Mouse (Mus musculus): ENCODE measurements at regions not wholly inside any gene's neighbourhood (a gene's known extent, or its start where the extent isn't known, plus 50 kb on each side); places are given as distances from the start of the nearest gene placed in this dataset.
A peak's percentile ranks its signal among the peaks of the same experiment; 100 is the strongest.
"Not testable (repeated sequence)": the region's sequence is repeated elsewhere in the genome, so short reads cannot be mapped to it uniquely, and the experiment has no call there.

DNA sequence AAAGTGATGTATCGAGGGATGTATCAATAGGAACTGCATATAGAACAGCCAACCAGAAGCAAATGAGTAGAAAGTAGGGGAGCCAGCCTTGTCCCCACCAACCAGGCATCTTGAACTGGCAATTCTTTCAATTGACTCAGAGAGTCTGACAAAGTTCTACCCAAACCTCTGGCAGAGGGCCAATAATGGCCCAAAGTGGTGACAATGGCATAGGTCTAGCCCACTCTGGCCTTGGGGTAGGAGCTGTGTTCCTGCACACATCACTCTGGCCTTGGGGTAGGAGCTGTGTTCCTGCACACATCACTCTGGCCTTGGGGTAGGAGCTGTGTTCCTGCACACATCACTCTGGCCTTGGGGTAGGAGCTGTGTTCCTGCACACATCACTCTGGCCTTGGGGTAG lies 373.5 kb downstream of the Tcerg1l start:
- not testable (repeated sequence) for DNase-seq

DNA sequence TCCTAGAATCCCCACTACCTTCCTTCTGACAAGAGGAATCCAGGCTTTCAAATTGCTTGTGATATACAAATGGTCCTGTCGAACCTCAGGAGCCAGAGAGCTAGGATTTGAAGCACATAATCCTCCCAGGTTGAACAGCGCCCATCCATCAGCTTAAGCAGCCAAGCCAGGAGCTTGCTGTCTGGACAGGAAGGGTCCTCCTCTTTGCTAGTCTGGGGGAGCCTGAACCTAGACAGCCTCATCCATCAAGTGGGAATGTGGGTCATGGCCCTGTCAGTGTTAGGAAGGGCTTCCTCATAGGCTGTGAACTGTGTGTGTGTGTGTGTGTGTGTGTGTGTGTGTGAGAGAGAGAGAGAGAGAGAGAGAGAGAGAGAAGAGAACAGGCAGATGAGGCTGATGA lies 345.8 kb downstream of the Tcerg1l start:
- peak; percentile 53 for DNase-seq

DNA sequence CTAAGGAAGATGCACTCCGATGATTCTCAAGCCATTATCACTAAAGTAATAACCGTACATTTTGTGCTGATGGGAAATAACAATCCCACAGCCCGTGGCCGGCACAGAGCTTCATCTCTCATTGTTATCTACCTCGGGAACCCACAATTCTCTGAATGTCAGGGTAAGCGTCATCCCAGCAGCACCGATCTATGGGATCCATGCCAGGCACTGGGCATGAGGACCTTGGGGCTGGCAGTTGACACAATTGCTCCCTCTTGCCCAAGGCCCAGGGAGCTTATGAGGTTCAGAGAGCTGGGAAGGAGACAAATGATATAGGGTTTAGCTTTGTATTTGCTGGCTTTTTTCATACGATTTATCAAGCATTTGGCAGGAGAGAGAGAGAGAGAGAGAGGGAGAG lies 342.8 kb downstream of the Tcerg1l start:
- DNase-seq = no peak

DNA sequence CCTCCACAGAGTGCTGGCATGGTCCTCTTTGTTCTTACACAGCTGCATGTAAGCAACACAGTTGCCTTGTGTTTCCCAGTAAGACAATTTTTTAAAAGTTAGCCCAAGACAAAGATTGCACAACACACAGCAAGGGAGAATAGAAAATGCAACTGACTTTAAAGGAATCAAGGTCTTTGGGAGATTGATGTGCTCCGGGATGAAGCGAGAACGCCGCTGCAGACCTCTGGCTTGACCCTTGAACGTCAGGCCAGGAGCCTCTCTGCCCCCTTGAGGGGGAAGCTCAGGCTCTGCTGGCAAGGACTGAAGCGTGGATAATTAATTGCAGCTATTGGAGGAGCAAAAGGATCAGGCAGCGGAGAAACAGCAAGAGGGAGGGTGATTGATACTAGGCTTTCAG lies 336.4 kb downstream of the Tcerg1l start:
- peak; percentile 65 for DNase-seq

DNA sequence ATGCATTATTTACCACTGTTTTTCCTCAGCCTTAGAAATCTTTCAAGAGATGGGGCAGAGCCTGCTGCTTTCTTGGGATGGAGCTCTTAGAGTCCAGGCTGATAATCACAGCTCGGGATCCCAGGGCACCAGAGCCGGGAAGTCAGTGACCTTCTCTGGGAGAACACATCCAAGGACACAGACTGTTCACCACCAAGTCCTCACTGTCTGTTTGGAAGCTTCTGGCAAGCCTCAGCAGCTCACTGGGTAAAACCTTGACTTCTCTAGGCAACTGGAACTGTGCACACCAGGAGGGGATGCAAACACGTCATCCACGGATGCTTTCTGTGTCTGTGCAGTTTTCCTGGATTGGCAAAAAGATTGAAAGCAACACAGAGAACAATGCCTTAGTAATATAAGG lies 330.6 kb downstream of the Tcerg1l start:
- DNase-seq = no peak

DNA sequence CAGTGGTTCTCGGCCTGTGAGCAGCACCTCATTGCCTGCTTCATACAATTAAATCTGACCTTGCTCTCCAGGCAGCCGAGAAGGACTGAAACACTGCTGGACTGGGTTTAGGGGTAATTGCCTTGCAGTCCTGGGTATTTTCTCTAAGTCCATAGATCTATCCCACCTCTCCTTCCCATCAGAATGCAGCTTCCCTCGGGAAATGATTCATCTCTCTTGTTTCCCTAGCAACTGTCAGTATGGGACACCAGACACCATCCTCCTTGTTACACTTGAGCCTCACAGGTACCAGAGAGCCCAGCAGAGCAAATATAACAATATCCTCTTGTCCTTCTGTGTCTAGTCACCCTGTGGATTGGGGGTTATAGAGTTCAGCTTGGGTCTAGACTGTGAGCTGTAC lies 322.3 kb downstream of the Tcerg1l start:
- no peak for DNase-seq

DNA sequence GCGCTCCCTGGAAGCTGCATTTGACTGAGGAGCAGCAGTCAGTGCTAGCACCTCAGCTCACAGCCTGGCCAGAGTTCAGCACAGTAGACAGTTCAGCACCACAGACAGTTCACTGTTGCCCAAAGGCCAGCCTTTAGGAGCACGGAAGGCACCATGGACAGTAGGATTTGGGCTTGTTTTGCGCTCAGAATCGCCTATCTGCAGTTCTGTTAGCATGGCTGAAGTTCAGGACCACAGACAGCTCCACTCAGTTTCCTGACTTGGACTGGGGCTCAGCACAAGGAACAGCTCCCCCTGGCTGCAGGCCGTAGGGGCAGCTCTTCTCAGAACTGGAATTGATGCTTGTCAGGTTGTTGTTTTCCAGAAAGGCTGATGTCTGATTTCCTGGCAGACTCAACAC lies 313.6 kb downstream of the Tcerg1l start:
- DNase-seq = peak; percentile 95

DNA sequence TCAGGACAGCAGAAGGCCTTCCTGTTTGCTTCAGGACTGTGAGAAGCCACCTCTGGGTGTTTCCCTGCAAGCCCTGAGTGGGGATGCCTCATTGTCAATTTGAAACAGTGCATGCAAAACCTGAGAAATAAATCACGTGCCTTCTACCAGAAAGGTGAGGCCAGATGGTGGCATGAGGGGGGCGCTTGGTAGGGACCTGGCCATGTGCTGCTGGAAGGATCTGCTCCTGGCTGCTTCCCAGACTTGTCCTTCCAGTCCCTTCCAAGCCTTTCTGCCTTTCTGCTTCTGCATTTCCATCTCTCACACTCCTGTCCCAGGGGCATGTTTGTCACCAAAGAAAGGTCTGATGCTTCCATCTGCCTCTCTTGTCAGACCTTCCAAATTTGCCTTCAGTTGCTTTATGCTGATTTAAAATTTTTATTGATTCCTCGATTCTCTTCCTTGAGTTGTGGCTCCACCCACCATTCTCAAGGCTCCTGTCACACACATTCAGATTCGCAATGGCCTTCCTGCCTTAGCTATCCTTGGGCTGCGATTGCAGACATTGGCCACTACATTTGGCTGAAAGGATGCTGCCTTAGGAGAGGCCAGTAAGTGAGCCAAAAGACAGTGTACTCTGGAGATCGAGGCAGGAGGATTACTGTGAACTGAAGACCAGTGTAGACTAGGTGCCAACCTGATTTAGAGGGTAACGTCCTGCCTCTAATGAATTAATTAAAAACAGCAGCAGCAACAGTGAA lies 289.9 kb downstream of the Tcerg1l start:
- DNase-seq = peak; percentile 4

DNA sequence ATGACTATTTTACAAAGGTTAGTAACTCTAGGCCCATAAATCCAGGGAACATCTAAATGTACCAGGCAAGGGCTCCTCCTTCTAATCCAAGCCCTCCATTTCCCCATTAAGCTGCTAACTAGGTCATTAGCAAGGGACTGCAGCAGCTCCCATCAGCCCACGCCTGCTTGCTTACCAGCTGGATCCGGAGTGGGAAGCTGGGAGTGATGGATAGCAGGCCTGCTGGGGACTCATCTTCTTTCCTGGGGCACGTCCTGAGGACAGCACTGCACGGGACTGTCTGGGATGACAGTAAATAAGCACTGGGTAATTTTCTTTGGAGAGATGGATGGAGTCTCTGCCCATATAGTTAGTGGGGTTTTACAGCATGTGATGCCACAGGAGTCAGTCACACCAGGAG lies 276.0 kb downstream of the Tcerg1l start:
- peak; percentile 34 for DNase-seq

DNA sequence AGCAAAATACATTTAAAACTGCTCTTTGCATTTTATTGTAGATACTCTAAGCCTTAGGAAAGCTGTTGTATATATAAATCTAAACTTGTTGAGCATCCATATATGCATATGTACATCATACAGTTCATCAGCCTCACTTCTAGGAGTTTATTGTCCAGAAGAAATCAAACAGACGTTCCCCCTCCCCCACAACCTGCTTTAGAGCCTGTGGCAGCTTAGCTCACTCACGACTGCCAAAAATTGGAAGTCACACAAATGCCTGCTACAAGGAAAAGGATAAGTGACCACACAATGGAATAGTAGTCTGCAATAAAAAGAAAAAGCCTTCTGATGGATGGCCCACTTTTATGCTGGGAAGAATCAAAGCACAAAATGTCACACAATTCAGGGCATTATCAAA lies 267.8 kb downstream of the Tcerg1l start:
- DNase-seq = no peak

DNA sequence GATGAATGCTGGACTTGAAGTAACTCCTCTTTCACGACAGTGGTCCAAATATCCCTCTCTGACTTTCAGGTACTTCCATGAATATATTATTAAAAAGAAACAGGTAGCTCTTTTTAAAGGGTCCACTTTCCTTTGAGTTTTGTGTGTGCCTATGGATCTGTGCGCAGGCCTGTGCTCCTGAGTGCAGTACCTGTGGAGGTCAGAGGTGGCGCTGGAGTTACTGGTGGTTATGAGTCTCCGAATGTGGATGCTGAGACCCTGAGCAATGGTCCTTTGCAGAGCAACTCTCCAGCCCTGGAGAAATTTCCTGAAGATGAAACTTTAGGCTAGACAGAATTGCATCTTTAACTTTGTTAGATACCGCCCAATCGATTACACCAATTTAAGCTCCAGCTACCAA lies 264.1 kb downstream of the Tcerg1l start:
- DNase-seq = no peak

DNA sequence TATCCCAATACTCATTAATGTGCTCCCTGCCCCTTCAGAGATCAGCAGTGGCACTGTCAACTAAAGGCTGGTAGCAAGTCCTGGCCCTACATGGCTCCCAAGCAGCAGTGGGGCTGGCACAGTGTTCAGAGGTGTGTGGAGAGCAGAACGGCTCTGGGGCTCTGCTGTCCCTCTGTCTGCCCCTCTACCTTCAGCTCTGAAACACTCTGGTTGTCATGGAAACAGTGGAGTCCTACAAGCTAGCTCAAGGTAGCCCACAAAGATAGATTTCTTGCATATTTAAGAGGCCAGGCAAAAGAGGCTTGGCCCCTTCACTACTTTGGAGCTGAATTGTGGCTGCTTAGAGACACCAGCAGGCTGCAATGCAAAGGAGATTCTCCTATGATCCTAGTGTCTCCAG lies 259.6 kb downstream of the Tcerg1l start:
- DNase-seq = no peak

DNA sequence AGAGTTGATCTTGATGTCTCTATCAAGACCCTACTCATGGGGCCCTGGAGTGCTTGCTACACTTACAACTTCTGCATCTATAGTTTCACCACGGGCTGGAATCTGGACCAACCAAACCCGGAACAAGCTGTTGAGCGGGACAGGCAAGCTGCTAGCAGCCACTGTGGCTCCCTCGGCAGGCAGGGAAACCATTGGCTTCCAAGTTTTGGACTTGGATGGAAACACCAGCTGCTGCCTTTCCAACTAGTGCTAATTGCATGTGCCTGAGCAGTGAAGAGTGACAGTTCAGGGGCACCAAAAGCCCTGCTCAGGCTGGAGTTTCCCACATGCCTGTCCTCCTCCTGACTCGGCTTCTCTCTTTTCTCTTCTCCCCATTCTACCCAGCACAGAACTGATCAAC lies 257.8 kb downstream of the Tcerg1l start:
- no peak for DNase-seq

DNA sequence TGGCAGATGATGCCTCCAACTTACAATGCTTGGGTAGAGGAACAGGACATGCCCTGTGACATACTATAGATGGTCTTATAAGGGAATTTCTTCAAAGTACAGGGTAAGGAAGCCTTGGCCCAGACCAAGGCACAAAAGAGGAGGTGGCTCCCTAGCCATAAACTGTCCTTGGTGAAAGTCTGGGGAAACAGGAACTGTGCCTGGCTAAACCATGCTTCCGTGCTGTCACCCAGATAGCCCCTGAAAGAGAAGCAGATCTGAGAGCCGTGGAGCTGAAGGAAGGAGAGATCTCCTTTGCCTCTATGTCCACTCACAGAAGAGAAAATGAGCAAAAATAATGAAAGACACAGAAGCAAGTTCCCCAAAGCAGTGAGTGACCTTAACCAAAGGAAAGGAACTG lies 248.0 kb downstream of the Tcerg1l start:
- DNase-seq = no peak

DNA sequence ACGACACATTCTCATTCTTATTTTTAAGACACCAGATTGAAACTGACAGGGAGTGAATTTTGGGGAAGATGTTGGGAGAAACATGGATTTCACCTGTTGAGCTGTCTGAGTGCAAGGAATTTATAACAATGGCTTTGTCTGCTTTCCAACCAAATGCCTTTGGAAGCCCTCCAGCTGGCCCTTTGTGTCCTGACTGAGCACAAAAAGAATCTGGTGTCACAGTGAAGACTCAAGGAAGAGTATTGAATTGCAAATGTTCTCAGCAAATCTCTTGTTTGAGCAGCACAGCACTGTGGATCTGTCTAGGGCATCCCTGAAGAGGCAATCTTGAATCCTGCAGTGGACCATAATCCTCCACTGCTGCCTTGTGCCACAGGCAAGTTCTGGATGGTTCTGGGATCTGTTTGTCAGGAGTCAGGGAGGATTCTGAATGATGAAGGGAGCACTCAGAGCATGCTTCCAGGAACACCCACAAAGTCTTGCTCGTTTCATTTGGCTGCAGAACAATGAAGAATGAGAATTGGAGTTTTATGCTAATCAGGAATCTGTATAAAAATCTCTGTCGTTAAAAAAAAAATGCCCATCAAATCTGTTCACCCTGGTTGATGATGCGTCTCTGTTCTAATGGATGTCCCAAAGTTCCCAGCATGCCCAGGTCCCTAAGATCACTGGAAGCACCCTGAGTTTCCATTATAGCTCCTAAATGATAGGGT lies 243.9 kb downstream of the Tcerg1l start:
- DNase-seq = peak; percentile 55
